Mouse (Mus musculus) midbrain, embryonic 11.5 days (tissue): ENCODE measurements around the gene Pih1h3b. TPM values are rescaled to one million over a fixed set of nuclear protein-coding genes. Genes with fewer than 3 reads are reported as not detected.

Source experiments
- ATAC-seq: fragments of 200-750 bp; cut with Nextera tagmentation; 2 replicates; pipeline ENCODE4 v1.8.0; 2017; ENCODE audit warnings: moderate TSS enrichment, moderate library complexity; ENCODE audit not compliant: low FRiP score
- DNase-seq: peaks from one replicate; pipeline ENCODE4 v3.0.0; 2015; ENCODE audit warnings: low spot score; ENCODE audit errors: missing footprints
- H3K27ac ChIP-seq: fragments of 300-500 bp; sonication (generic); 2 replicates; pipeline ENCODE4 v1.5.1; 2014; ENCODE audit warnings: low read depth, low read length
- H3K27me3 ChIP-seq: fragments of 300-500 bp; sonication (generic); 2 replicates; pipeline ENCODE4 v1.6.1; 2014; ENCODE audit warnings: mild to moderate bottlenecking, low read length, moderate library complexity, mixed read lengths; ENCODE audit not compliant: control insufficient read depth, insufficient read depth
- H3K36me3 ChIP-seq: fragments of 300-500 bp; sonication (generic); 2 replicates; pipeline ENCODE4 v1.6.1; 2014; ENCODE audit warnings: mild to moderate bottlenecking, low read length, moderate library complexity, mixed read lengths; ENCODE audit not compliant: control insufficient read depth, insufficient read depth
- H3K4me1 ChIP-seq: fragments of 300-500 bp; sonication (generic); 2 replicates; pipeline ENCODE4 v1.6.1; 2014; ENCODE audit warnings: low read length; ENCODE audit not compliant: control insufficient read depth, insufficient read depth
- H3K4me2 ChIP-seq: fragments of 300-500 bp; sonication (generic); 2 replicates; pipeline ENCODE4 v1.6.1; 2014; ENCODE audit warnings: mild to moderate bottlenecking, moderate library complexity
- H3K4me3 ChIP-seq: fragments of 300-500 bp; sonication (generic); 2 replicates; pipeline ENCODE4 v1.5.1; 2014; ENCODE audit warnings: low read depth, low read length
- H3K9ac ChIP-seq: fragments of 300-500 bp; sonication (generic); 2 replicates; pipeline ENCODE4 v1.6.1; 2014; ENCODE audit warnings: low read length
- H3K9me3 ChIP-seq: fragments of 300-500 bp; sonication (generic); 2 replicates; pipeline ENCODE4 v1.6.1; 2016; ENCODE audit warnings: low read length; ENCODE audit not compliant: control insufficient read depth
- WGBS: fragments of 180-500 bp; shearing (Covaris S2); extraction: QIAGEN DNeasy Blood & Tissue Kit; methylation state at CpG from one replicate; pipeline ENCODE4 v1.1.7; 2014; 5-methylcytosine and 5-hydroxymethylcytosine counted together
- polyA plus RNA-seq: library from polyadenylated mRNA; unstranded; fragments of >200 nt; fragmentation: Nextera tagmentation; extraction: Ambion mirVana; gene quantifications from 2 replicates; pipeline ENCODE4 v1.2.1, GENCODE M21; 2014

The Pih1h3b gene
- not detected in 2 replicates for polyA plus RNA-seq

DNA sequence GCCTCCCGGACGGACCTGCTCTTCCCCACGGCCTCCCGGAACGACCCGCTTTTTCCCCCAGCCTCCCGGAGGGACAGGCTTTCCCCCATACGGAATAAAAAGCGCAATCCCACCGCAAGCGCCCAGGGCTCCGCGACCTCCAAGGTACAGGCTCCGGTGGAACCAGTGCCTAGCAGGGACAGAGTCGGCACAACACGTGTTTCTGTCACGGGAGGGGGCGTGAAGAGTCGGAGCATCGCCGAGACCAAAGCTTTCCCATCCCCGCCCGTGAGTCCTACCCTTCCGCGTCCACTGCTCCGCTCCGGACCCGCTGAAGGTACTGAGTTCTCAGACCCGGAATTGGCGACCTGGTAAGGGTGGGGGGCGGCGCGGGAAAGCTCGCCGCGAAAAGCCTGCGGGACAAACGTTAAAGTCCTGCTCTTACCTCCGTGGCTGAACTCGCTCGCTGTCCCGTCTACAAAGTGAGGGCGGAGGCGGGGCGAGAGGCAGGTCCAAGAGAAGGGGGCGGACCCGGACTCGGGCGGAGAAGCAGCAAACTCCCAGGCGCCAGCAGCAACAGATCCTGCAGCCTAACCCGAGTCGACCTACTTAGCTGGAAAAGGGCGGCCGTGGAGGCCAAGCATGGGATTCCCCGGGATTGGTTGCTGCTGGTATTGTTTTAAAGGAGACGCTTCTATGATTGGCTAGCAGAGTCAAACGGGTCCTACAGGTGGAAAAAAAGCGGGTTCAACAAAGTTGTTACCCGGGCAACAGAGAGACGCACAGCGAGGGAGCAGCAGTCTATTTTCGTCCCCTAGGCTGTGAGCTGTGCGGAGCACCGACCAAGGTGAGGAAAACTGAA lies at the start of gene Pih1h3b, which contains the start of gene Nup62cl:
Pih1h3b (plus strand) TSS at position 745 of the 841 bp plus-strand sequence.
Nup62cl (minus strand) TSS at position 578 of the 841 bp plus-strand sequence.
- H3K9me3 ChIP-seq: peaks cover 5% of the 10 kb centered on the region; the same call in 1 of the 2 replicates
- H3K4me3 ChIP-seq: peak within 1 kb of the TSS; percentile 34
- 24% methylated on average over 61 of the region's 64 CpGs for WGBS
- peak; percentile 92 for DNase-seq
- no peaks in the 10 kb centered on the region for H3K36me3 ChIP-seq
- H3K4me2 ChIP-seq: peak within 1 kb of the TSS; percentile 43
- peak; percentile 90 for ATAC-seq
- no peak within 1 kb of the TSS for H3K9ac ChIP-seq
- no peaks in the 10 kb centered on the region for H3K4me1 ChIP-seq
- H3K27ac ChIP-seq: no peak within 1 kb of the TSS
- H3K27me3 ChIP-seq: peaks cover 21% of the 10 kb centered on the region

DNA sequence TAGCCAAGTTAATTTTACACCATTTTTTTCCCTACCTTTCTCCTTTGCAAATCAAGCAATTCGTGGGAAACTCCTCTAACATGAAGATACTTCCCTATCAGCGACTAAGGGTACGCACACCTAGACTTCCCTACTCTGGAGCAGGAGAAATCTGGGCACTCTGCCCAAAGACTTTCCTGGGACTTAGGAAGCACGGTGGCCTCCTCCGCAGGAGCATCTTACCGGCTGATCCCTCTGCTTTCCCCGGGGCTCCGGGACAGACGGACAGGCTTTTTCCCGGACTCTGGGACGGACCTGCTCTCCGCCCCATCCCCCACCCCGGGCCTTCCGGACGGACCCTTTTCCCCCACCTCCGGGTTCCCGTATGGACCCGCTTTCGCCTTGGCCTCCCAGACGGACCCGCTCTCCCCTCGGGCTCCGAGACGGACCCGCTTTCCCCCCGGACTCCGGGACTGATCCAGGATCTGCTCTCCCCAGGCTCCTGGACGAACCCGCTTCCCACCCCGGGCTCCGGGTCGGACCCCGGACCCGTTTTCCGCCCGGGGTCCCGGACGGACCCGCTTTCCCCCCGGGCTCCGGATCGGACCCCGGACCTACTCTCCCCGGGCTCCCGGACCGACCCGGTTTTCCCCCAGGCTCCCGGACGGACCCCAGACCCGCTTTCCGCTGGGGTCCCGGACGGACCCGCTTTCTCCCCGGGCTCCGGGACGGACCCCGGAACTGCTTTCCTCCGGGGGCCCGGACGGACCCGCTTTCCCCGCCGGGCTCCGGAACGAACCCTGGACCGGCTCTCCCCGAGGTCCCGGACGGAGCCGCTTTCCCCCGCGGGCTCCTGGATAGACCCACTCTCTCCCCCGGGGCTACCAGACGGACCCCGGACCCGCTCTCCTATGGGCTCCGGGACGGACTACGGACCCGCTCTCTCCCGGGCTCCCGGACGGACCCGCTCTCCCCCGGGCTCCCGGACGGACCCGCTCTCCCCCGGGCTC lies 1.5 kb upstream of the Pih1h3b start:
- Histone ChIP-seq H3K4me2 (peak overlapping the region; percentile 42), H3K9me3 (peaks cover 5% of the 10 kb centered on the region; the same call in 1 of the 2 replicates), H3K27me3 (peaks cover 21% of the 10 kb centered on the region), H3K9ac (no peak overlapping the region), H3K27ac (no peak overlapping the region), H3K4me1 (no peaks in the 10 kb centered on the region), H3K36me3 (no peaks in the 10 kb centered on the region), H3K4me3 (peak overlapping the region; percentile 34)
- DNase-seq (peak; percentile 86), ATAC-seq (peak; percentile 24; the same call in 1 of the 2 replicates)
- WGBS: 23% methylated on average over 73 of the region's 90 CpGs

DNA sequence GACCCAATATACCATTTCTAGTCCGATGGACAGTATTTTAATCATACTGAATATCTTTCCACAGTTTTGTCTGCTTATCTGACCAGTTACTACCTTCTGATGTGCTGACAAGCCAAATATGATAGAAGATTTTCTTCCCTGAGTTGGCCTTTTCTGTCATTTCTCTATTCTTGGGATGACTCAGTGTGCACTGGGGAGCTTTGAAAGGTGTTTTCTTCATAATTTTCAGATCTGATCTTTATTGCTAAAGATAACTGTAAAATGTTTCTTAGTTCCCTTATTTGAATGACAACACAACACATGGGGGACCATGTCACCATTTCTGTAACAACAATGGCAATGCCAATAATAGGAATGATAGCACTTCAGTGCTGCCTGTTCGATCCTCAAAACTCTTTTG lies 19.9 kb downstream of the Pih1h3b start:
- Histone ChIP-seq H3K9ac (no peak overlapping the region), H3K27me3 (no peaks in the 10 kb centered on the region), H3K9me3 (no peaks in the 10 kb centered on the region), H3K27ac (no peak overlapping the region), H3K36me3 (no peaks in the 10 kb centered on the region), H3K4me2 (no peak overlapping the region), H3K4me1 (no peaks in the 10 kb centered on the region), H3K4me3 (no peak overlapping the region)
- 91% methylated on average over 2 of the region's 2 CpGs for WGBS
- DNase-seq: no peak
- no peak for ATAC-seq

DNA sequence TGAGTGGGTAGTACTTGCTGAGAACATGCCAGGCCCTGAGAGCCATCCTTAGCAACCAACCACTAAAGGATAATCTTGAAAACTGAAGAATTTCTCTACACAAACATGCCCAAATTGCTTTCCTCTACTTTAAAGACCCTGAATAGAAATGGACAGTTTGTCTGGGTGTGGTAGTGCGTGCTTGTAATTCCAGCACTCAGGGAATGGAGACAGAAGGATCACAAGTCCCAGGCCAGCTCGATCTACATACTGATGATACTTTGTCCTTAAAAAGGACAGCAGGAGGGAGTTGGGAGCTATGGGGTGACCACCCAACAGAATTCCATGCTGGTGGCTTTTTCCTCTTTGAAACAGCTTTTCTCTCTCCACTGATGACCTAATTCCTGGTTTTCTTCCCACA lies 31.4 kb downstream of the Pih1h3b start:
- DNase-seq (no peak), ATAC-seq (no peak)
- 72% methylated on average over 2 of the region's 2 CpGs for WGBS
- Histone ChIP-seq H3K9ac (no peak overlapping the region), H3K27ac (no peak overlapping the region), H3K4me2 (no peak overlapping the region), H3K27me3 (peaks cover 6% of the 10 kb centered on the region), H3K9me3 (no peaks in the 10 kb centered on the region), H3K4me3 (no peak overlapping the region), H3K36me3 (no peaks in the 10 kb centered on the region), H3K4me1 (no peaks in the 10 kb centered on the region)

Other genes with a start within 250 kb of the Pih1h3b start
- gene Morc4, start 191.2 kb upstream of the Pih1h3b start, polyA plus RNA-seq: 8.1 and 9.0 TPM in 2 replicates
- 8.5 and 9.4 TPM in 2 replicates for gene Rbm41, start 64.3 kb upstream of the Pih1h3b start, polyA plus RNA-seq
- gene Nup62cl, start 167 bp upstream of the Pih1h3b start, polyA plus RNA-seq: 1.9 and 2.6 TPM in 2 replicates